Mouse (Mus musculus): Measurements from ENCODE around the gene Gm20388.

Gm20388 gene

DNA sequence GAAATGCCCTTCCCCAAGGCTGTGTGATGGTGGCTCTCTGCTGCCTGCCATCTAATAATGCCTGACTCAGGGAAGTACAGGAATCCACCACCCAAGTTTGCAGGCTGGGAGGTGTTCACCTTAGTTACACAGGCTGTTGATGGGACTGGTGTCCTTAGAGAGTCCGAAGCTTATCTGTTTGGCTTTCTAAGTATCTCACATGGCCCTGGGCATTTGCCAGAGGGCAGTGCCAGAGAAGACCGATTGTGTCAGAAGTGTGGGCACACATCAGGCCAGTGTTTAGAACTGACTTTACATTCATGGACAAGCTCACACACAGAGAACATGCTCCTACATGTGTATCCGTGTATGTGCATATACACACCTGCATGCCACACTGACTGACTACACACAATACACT lies 1300.0 kb downstream of the Gm20388 start:
- no peak for DNase-seq (ENCODE audit: low spot score)

DNA sequence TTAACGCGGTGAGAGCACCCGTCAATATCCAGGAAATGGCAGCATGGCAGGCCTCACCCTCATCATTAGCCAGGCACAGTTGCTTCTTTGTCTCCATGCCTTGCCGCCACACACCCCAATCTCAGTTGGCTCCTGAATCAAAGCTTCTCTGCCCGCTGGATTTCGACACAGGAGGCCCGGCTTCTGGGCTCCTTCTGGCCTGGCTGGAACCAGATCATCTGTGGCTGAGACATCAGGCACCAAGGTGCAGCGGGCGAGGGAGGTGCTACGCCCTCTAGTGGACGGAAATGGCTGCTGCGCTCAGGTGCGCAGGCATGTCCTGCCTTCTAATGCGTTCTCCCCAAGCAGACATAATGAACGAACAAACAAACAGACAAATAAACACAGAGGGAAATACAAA lies 1302.6 kb downstream of the Gm20388 start:
- DNase-seq (ENCODE audit: low spot score), result no peak

DNA sequence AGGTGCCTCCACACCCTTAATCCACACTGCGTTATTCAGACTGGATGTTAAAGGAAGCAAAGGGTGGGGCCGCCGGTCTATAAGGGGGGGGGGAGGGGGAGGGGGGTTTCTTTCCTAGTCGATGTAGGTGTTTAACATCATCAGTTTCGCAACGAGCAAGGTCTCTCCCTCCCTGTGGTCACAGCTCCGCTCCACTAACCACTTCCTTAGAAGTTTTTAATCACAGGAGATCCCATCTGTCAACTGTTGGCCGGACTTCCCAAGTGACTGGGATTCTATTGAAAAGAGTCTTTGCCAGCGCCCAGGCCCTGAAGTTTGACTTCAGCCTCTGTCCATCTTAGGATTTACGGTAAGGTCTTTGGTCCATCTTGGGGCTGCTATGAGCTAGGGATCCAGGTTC lies 1303.0 kb downstream of the Gm20388 start:
- DNase-seq (ENCODE audit: low spot score), result no peak

DNA sequence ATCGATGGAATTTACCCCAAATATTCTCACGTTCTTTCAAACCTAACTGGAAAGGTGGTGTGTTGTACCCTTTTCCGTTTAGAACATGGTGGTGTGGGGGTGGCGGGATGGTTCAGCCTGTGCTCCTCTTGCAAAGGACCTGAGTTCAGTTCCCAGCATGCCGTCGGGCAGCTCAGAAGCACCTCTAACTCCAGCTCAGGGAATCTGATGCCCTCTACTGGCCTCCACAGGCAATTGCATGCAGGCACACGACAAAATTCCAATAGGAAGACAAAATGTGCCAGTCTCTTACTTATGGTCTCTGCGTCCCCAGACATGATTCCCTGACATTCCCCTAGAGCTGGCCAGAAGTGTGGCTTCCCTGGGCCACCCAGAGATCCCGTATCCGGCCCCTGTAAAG lies 1304.3 kb downstream of the Gm20388 start:
- no peak for DNase-seq (ENCODE audit: low spot score)

DNA sequence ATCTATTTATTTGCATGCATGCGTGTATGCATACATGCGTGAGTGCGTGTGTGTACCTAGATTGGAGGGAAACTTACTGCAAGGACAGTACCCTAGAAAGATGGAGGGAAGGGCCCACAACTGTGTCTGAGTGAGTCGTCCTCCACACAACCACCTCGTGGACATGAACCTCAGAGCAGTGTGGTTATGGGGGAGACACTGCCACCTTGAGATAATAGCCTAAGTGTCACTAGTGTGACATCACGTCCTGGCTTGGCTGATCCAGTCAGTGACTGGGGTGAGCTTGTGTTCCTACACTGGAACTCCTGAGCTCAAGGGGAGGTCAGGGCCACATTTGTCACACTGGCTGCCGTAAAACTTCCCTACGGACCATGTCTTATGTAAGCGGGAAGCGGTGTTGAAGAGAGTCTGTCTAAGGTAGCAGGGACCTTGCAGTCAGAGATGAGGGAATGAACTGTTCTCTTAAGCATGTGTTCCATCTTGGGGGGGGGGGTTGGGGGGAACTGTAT lies 1305.9 kb downstream of the Gm20388 start:
- no peak for DNase-seq (ENCODE audit: low spot score)

DNA sequence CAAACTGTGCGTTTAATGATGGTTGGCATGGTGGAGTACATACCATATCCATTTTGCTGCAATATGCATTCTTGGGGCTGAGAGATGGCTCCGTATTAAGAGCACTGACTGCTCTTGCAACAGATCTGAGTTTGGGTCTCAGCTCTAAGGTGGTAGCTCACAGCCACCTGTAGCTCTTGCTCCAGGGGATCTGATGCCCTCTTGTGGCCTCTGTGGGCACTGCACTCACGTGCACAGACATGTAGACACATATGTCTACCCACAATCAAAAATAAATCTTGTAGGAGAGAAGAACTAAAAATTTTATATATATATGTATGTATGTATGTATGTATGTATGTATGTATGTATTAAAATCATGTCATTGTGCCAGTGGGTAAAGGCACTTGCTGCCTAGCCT lies 1307.8 kb downstream of the Gm20388 start:
- DNase-seq (ENCODE audit: low spot score), result no peak

DNA sequence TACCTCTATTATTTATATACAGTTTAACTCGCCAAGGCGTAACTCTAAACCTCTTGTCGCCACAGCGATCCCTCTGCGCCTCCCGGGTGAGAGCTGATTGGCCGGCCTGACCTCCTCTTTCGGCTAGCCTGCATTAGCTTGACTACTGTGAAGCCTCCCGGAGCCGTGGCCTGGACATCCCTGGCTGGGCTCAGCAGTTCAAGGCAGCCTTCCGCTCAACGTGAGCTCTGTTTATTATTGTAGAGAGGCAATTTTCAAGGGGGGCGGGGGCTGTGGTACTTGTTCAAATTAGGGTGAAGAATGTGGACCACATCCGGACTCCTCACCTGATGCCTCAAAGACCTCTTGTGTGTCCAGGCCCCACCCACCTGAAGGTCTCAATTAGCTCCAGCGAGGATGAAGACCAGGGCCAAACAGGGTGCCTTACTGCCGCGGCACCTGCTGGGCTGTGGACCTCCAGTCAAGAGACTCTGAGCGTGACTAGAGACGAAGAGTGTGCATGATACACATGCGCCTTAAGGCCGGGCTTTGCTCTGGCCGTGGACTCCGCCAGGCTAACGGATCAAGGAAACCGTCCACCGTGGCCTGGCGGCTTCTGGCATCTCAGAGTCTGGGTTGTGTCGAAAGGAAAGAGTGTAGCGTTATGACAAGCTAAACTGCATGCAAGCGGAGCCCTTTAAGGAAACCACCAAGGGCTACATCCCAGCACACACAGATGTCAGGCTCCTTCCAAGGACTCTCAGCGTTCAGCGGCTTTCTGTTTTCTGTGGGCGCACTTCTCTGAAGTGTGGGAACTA lies 1309.7 kb downstream of the Gm20388 start:
- DNase-seq (ENCODE audit: low spot score), result no peak

DNA sequence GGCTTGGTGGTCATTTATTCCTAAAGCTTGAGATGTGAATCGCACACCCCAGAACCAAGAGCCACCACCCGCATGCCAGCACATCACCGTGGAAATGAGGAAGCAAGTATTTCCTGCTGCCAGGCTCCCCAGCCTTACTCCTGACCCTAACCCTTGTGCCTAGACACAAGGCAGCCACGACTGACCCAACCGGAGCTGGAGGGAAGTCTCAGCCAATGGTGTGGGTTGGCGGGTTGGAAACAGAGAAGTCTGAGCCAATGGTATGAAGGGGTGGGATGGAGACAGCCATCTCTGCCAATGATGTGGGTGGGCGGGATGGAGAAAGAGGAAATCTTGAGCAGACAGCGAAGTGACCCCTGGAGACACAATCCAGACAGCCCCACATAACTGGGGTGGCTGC lies 1314.1 kb downstream of the Gm20388 start:
- DNase-seq (ENCODE audit: low spot score), result no peak

DNA sequence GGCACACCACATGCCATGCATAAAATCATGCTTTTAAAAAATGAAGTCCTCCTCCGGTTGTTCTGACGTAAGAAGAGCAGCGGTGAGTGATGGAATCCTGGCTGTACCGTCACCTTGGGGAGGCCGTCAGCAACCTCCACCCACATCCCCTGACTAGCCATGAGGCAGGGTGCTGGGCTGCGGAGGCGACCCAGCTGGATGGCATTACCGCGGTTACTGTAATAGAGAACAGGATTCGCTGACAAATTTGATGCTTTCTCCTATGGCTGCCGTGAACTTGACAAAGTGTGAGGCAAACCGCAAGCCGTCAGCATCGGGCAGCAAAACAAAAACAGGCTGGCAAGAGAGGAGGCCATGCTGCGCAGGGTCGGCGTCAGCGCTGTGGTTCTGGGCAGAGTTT lies 1317.1 kb downstream of the Gm20388 start:
- no peak for DNase-seq (ENCODE audit: low spot score)

DNA sequence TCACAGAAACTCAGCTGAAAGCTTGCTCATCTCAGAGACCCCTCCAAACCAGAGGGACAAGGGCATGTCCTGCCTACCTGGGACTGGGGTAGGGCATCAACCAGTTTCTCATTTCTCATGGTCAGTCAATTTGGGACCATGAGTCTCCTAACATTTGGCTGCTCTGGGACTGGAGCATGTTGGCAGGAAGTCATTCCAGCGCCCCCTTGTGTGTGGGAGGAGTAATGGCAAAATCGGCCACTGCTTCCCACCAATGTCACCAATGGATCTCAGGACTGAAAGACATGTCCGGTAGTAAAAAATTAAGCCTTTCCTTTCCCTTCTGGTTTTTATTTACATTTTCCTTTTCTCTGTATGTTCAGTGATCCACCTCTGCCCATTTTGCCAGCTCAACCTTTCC lies 1318.3 kb downstream of the Gm20388 start:
- no peak for DNase-seq (ENCODE audit: low spot score)

DNA sequence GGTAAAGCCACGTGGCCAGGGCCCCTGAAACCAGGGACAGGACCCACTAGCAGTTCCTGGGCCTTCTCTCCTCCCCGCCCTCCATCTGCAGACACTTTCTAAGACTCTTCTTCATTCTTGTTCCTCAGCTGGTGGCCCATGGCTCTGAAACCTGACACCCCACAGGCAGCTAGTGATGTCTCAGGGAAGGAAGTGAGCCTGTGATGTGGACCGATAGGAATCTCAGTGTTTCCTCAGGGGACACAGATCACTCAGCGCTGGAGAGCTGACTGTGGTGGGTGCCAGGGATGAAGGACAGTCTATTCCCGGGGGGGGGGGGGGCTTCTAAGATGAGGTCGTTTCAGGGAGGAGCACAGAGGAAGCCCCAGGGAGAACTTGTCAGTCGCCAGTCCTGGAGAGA lies 1318.9 kb downstream of the Gm20388 start:
- DNase-seq (ENCODE audit: low spot score), result no peak

DNA sequence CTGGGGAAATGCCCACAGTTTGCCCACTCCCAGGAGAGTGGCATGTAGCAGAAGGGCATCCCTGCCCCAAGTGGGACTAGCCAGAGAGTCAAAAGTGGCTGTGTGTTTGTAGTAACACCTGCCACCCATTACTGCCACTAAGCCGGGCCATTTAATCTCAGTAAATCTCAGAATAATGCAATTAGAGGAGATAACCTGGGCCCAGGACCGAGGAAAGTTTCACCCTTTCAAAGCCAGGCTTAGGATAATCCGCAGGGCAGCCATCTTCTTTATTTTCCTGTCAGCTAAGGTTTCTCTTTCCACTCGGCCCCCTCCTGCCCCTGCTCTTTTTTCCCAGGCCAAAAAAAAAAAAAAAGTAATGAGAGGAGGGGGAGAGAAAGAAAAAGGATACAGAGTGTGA lies 1322.6 kb downstream of the Gm20388 start:
- DNase-seq (ENCODE audit: low spot score), result no peak

DNA sequence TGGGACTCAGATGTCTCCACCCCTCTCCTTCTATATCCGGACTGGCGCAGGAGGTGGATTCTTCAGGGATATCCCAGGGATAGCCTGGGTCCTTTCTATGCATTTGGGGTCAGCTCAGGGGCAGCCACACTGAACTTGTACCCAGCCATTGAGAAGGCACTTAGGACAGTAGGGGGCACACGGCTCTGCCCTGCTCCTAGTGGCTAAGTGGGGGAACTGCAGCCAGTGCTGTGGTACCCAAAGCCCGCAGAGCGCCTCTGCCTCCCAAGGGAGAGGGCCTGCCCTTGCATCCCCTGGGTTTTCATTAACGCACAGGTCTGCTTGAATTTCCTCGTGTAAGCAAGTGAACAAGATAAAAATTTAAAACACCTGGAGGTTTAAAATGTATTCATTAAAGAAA lies 1324.3 kb downstream of the Gm20388 start:
- no peak for DNase-seq (ENCODE audit: low spot score)

DNA sequence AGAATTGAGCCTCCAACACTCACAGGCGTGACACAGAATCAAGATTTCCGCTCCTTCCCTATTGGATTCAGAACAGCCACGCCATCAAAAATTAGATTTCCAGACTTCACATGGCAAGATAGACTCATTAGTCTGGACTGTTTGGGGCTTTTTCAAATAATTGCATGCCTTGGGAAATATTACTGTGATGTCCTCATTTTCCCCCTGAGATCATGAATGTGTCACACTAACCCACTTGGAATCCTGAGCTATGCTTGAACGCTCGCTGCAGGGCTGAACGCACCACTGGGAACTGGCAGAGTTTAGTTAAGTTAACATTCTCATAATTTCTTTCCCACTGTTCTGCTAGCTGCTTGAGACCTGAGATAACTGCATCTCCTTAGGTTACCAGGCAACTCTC lies 1329.0 kb downstream of the Gm20388 start:
- no peak for DNase-seq (ENCODE audit: low spot score)

DNA sequence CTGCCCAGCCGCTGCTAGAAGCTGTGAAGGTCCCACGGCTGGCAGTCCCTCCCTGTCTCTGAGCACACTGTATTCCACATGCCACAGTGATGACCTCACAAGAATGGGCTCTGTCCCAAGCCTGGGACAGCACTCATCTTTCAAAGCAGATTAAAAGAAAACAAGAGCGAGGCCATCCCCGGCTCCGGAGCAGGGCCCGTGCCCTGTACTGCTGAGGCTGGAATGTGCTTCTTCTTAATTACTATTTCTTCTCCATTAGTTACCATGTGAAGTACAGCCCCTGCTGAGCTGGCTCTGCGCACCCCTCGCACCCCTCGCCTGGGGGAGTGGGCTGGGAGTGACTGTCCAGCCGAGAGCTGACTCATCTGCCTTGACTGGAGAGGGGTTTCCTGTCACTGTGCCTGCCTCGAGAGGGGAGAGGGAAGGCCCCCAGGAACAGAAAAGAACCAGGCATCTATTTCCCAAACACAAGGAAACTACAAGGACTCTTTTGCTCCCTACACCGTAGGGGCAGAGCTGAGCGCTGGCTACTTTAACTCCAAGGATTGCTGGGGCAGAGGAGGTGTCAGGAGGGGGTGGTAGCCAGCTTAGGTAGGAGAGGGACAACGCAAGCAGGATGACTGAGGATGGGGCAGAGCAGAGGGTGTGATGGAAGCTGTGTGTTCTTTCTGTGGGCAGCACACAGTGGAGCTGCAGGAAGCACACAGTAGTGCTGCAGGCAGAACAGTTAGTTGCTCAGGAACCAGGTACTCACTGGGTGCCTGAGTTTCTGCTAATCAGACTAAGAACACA lies 1331.3 kb downstream of the Gm20388 start:
- no peak for DNase-seq (ENCODE audit: low spot score)

DNA sequence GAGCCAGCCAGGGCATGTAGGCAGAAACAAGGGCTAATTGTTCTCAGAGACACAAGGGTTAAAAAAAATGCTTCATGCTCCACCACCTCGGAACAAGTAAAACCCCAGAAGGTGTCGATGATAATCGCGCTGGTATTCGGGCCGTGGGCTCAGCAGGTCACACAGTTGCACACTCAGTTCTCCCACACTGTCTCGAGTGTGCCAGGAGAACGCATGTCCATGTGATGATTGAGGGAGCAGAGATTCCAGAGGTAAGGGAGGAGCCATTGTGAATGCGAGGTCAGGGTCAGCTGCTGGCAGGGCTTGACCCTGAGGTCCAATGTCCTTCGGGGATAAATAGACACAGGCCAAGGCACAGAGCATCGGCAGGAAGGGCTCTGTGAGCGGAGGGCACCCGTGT lies 1332.0 kb downstream of the Gm20388 start:
- DNase-seq (ENCODE audit: low spot score), result no peak

DNA sequence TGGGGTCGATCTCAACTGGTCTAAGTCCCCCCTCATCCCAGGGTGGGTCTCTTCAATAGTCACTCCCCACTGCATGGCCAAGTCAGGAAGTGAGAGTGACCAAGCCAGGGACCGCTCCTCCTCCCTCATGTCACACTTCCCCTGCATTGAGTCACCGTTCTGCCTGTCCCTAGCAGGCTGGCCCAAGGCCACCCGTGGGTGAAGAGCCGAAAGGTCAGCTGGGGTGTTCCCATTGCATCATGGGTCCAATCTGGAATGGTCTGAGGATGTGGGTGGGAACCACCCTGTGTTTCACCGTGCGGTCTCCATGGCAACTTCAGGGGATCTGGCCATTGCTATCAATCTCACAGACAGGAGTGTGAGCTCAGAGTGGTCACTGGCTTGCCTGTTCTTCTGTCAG lies 1338.2 kb downstream of the Gm20388 start:
- no peak for DNase-seq (ENCODE audit: low spot score)

DNA sequence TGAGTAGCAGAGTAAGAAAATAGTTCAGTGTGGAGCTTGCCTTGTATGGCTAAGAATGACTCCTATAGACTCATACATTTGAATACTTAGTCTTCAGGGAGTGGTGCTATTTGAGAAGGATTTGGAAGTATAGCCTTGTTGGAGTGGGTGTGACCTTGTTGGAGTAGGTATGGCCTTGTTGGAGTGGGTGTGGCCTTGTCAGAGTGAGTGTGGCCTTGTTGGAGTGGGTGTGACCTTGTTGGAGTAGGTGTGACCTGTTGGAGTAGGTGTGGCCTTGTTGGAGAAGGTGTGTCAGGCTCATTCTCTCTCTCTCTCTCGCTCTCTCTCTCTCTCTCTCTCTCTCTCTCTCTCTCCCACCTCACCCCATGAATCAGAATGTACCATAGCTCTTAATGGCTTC lies 1338.8 kb downstream of the Gm20388 start:
- no peak for DNase-seq (ENCODE audit: low spot score)

DNA sequence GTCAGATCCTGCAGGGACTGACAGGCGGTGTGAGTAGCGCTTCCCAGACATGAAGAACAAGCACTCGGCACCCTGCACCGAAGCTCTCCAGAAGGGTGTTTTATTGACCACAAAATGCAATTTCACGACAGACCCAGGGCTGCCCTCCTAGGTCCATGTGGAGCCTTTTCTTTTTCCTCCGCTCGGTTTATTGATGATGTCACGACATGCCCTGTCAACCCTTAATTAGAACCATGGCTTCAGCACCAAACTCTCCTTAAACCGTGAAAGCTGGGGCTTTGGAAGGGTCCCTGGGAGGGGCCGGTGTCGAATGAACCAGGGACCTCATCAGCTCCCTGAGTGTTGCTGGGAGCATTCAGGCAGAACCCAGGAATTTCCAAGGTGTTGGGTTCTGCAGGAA lies 1340.4 kb downstream of the Gm20388 start:
- DNase-seq (ENCODE audit: low spot score), result no peak

DNA sequence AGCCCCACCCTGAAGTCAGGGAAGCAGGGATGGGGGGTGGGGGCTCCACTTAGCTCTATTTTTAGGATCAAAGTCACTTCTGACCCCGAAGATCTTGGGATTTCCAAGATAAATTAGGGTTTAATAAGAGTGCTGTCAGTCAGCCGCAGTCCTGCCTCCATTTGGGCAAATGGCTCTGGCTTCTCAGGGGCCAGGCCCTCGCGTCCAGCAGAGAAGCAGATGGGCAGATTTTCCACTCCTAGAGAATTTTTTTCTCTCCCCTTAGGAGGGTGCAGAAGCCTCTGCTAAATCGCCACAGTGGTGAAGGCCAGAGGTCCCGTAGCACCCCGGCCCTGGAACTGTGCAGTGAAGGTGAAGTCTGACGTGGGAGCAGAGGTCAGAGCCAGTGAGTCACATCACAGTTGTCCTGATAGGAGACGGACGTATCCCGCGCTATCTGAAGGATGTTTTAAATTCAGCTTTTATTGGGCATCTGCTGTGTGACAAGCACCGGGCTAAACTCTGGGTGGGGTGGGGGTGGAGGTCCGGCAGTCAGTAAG lies 1345.2 kb downstream of the Gm20388 start:
- no peak for DNase-seq (ENCODE audit: low spot score)

DNA sequence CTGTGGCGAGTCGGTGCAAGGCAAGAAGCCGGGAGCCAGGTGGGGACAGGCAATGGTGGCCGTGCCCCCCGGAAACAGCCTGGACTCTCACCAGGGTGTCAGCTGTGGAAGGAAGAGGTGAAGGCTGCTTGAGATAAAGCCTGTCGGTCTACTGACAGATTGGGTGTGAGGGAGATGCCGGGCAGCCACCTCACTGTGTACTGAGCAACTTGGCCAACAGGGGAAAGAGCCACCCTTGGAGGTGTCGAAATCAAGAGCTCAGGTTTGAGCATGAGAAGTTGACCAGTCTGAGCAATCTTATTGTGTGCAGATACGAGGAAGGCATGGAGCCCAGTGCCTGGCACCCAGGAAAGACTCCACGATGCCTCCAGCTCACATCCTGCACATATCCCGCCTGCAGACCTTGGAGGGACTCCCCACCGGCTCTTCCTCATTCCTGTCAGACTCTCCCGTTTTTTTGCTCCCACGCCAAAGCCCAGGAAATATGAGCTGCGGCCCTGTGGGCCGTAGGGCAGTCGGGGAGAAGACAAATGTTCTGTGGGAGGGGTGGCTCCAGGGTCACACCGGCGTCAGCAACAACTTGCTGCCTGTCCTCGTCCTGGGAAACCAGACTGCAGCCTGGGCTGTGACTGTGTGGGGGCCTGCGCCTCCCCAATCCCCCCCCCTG lies 1347.6 kb downstream of the Gm20388 start:
- DNase-seq (ENCODE audit: low spot score), result no peak

DNA sequence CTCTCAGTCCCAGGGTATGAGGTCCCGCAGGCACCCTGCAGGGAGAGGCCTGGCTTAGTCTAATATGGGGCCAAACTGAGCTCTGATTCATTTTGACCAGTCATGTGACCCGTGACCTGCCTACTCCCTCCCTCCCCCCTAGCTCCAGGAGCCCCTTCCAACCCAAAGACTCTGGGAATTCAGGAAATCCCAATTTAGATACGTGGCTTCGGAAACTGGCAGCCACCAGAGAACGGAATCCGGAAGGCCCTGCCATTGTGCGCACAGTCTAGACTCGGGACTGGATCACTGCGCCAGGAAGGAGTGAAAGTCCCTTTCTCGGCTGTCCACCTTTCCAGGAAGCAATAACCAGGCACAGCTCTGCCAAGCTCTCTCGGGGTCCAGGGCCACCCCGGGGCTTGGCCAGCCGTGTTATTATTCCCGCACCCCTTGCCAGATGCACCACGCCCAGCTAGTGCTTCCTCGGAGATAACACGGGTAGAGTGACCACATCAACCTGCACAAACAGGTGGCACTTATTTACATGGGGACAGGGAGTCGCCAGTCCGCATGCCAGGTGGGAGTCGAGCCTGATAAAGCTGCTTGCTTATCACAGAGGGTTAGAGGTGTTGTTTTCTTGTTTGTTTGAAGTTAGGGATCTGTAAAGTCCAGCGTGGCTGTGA lies 1352.2 kb downstream of the Gm20388 start:
- no peak for DNase-seq (ENCODE audit: low spot score)

Data from T-cell, adult 2 months (primary cell).